Mouse (Mus musculus) heart, embryonic 11.5 days (tissue): Measurements from ENCODE around the gene Zfp239. TPM values are rescaled to one million over a fixed set of nuclear protein-coding genes. Genes with fewer than 3 reads are reported as not detected.

Experiments
- ATAC-seq: fragments of 200-750 bp; cut with Nextera tagmentation; replicated peaks from 2 replicates; pipeline ENCODE4 v1.8.0; 2017; ENCODE audit warnings: moderate library complexity; ENCODE audit not compliant: insufficient number of reproducible peaks, low FRiP score, low TSS enrichment
- H3K27ac ChIP-seq: fragments of 300-500 bp; sonication (generic); 2 replicates; pipeline ENCODE4 v1.5.1; 2014; ENCODE audit warnings: mild to moderate bottlenecking, low read depth, low read length
- H3K27me3 ChIP-seq: fragments of 300-500 bp; sonication (generic); 2 replicates; pipeline ENCODE4 v1.6.1; 2014; ENCODE audit warnings: mild to moderate bottlenecking, low read length, mixed read lengths; ENCODE audit not compliant: control insufficient read depth, insufficient read depth
- H3K36me3 ChIP-seq: fragments of 300-500 bp; sonication (generic); 2 replicates; pipeline ENCODE4 v1.6.1; 2014; ENCODE audit warnings: mild to moderate bottlenecking, low read length, moderate library complexity, mixed read lengths; ENCODE audit not compliant: control insufficient read depth, insufficient read depth
- H3K4me1 ChIP-seq: fragments of 300-500 bp; sonication (generic); 2 replicates; pipeline ENCODE4 v1.6.1; 2014; ENCODE audit warnings: low read length; ENCODE audit not compliant: control insufficient read depth, insufficient read depth
- H3K4me2 ChIP-seq: fragments of 300-500 bp; sonication (generic); 2 replicates; pipeline ENCODE4 v1.6.1; 2014; ENCODE audit warnings: mild to moderate bottlenecking, moderate library complexity
- H3K4me3 ChIP-seq: fragments of 300-500 bp; sonication (generic); 2 replicates; pipeline ENCODE4 v1.5.1; 2014; ENCODE audit warnings: low read depth, low read length
- H3K9ac ChIP-seq: fragments of 300-500 bp; sonication (generic); 2 replicates; pipeline ENCODE4 v1.6.1; 2014; ENCODE audit warnings: mild to moderate bottlenecking, low read depth, low read length, moderate library complexity
- H3K9me3 ChIP-seq: fragments of 300-500 bp; sonication (generic); replicated peaks from 2 replicates; pipeline ENCODE4 v1.6.1; 2016; ENCODE audit warnings: low read length; ENCODE audit not compliant: control insufficient read depth
- WGBS: fragments of 180-500 bp; shearing (Covaris S2); extraction: QIAGEN DNeasy Blood & Tissue Kit; methylation state at CpG from one replicate; pipeline ENCODE4 v1.1.7; 2014; ENCODE audit not compliant: insufficient replicate concordance; 5-methylcytosine and 5-hydroxymethylcytosine counted together
- polyA plus RNA-seq: library from polyadenylated mRNA; unstranded; fragments of >200 nt; fragmentation: Nextera tagmentation; extraction: Ambion mirVana; gene quantifications from 2 replicates; pipeline ENCODE4 v1.2.1, GENCODE M21; 2014

The Zfp239 gene
- polyA plus RNA-seq, 1 experiment from 2014 or later = 4.1 TPM

GRCm38 (mm10) chr6:117881997-117882396 is 20.1 kb downstream of the Zfp239 start:
- H3K9me3 ChIP-seq = no peaks in the 10 kb centered on the region
- no peaks in the 10 kb centered on the region for H3K36me3 ChIP-seq
- H3K4me1 ChIP-seq = peaks cover 5% of the 10 kb centered on the region; the same call in 1 of the 2 replicates
- no peak overlapping the region for H3K4me3 ChIP-seq
- no peak overlapping the region for H3K4me2 ChIP-seq
- 57% methylated on average over 7 of the region's 7 CpGs for WGBS
- H3K27me3 ChIP-seq = no peaks in the 10 kb centered on the region
- no peak for ATAC-seq
- H3K27ac ChIP-seq = no peak overlapping the region
- no peak overlapping the region for H3K9ac ChIP-seq

- Histone ChIP-seq H3K4me1 (peaks cover 5% of the 10 kb centered on the region; the same call in 1 of the 2 replicates), H3K36me3 (no peaks in the 10 kb centered on the region), H3K9ac (no peak overlapping the region), H3K27me3 (no peaks in the 10 kb centered on the region), H3K4me2 (no peak overlapping the region), H3K4me3 (no peak overlapping the region), H3K27ac (no peak overlapping the region), H3K9me3 (no peaks in the 10 kb centered on the region)
- WGBS = 80% methylated on average over 2 of the region's 2 CpGs
- no peak for ATAC-seq
These were observed 24.0 kb downstream of the Zfp239 start for GRCm38 (mm10) chr6:117885943-117886342.

- Histone ChIP-seq H3K27me3 (no peaks in the 10 kb centered on the region), H3K9ac (peak overlapping the region; percentile 62), H3K27ac (peak overlapping the region; percentile 87), H3K4me2 (peak overlapping the region; percentile 25), H3K9me3 (no peaks in the 10 kb centered on the region), H3K4me3 (peak overlapping the region; percentile 20; the same call in 1 of the 2 replicates), H3K36me3 (no peaks in the 10 kb centered on the region), H3K4me1 (peaks cover 6% of the 10 kb centered on the region; the same call in 1 of the 2 replicates)
- no peak for ATAC-seq
- 22% methylated on average over 1 of the region's 1 CpGs for WGBS
These were observed 26.1 kb downstream of the Zfp239 start for GRCm38 (mm10) chr6:117888032-117888431.

- Histone ChIP-seq H3K4me3 (peak overlapping the region; percentile 20; the same call in 1 of the 2 replicates), H3K4me1 (peaks cover 6% of the 10 kb centered on the region; the same call in 1 of the 2 replicates), H3K27ac (peak overlapping the region; percentile 87), H3K4me2 (peak overlapping the region; percentile 41), H3K27me3 (no peaks in the 10 kb centered on the region), H3K9ac (peak overlapping the region; percentile 62), H3K9me3 (no peaks in the 10 kb centered on the region), H3K36me3 (no peaks in the 10 kb centered on the region)
- WGBS = 38% methylated on average over 2 of the region's 2 CpGs
- peak; percentile 94 for ATAC-seq
These were observed 26.8 kb downstream of the Zfp239 start for GRCm38 (mm10) chr6:117888642-117889096.

- Histone ChIP-seq H3K27me3 (no peaks in the 10 kb centered on the region), H3K27ac (no peak overlapping the region), H3K36me3 (no peaks in the 10 kb centered on the region), H3K4me1 (peaks cover 6% of the 10 kb centered on the region; the same call in 1 of the 2 replicates), H3K9me3 (no peaks in the 10 kb centered on the region), H3K9ac (no peak overlapping the region), H3K4me3 (no peak overlapping the region), H3K4me2 (no peak overlapping the region)
- no peak for ATAC-seq
- 78% methylated on average over 6 of the region's 6 CpGs for WGBS
These were observed 28.4 kb downstream of the Zfp239 start for GRCm38 (mm10) chr6:117890257-117890656.

GRCm38 (mm10) chr6:117891369-117892160 is 29.7 kb downstream of the Zfp239 start:
- Histone ChIP-seq H3K4me3 (no peak overlapping the region), H3K27me3 (no peaks in the 10 kb centered on the region), H3K4me1 (peaks cover 6% of the 10 kb centered on the region; the same call in 1 of the 2 replicates), H3K36me3 (no peaks in the 10 kb centered on the region), H3K9me3 (no peaks in the 10 kb centered on the region), H3K27ac (no peak overlapping the region), H3K4me2 (no peak overlapping the region), H3K9ac (no peak overlapping the region)
- no peak for ATAC-seq
- WGBS = 64% methylated on average over 14 of the region's 14 CpGs

- H3K4me3 ChIP-seq = no peak overlapping the region
- H3K36me3 ChIP-seq = no peaks in the 10 kb centered on the region
- 62% methylated on average over 3 of the region's 3 CpGs for WGBS
- no peak for ATAC-seq
- H3K27me3 ChIP-seq = no peaks in the 10 kb centered on the region
- H3K9me3 ChIP-seq = no peaks in the 10 kb centered on the region
- no peak overlapping the region for H3K9ac ChIP-seq
- no peak overlapping the region for H3K4me2 ChIP-seq
- peaks cover 6% of the 10 kb centered on the region; the same call in 1 of the 2 replicates for H3K4me1 ChIP-seq
- no peak overlapping the region for H3K27ac ChIP-seq
These were observed 30.5 kb downstream of the Zfp239 start for GRCm38 (mm10) chr6:117892386-117892785.

GRCm38 (mm10) chr6:117893435-117893834 is 31.5 kb downstream of the Zfp239 start:
- Histone ChIP-seq H3K4me1 (peaks cover 6% of the 10 kb centered on the region; the same call in 1 of the 2 replicates), H3K4me3 (no peak overlapping the region), H3K4me2 (no peak overlapping the region), H3K27me3 (no peaks in the 10 kb centered on the region), H3K27ac (no peak overlapping the region), H3K9ac (no peak overlapping the region), H3K9me3 (no peaks in the 10 kb centered on the region), H3K36me3 (no peaks in the 10 kb centered on the region)
- 85% methylated on average over 2 of the region's 2 CpGs for WGBS
- no peak for ATAC-seq
